In the genomic region with DNA sequence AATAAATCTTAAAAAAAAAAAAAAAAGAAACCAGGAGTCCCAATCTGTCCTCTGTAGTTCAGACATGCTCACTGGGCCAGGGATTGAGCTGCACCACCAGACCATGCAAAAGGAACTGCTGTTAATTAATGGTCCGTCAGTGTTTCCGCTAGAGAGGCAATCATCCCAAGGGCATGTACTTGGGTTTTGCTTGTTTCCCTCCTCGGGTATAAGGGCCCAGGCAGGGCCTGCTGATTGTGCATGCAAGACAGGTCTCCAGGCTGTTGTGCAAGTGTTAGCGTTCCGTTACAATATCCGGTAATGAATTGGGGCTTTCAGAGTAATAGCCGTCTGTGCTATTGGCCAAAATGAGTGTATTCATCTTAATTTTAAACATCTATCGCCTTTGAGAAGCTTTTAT, we compare ENCODE assay signal across 19 mouse cellular contexts.
DNase-seq lines count a peak whose midpoint lies in the region; ATAC-seq and TF ChIP-seq lines count a peak whose summit lies in the region.
"Had no signal": no experiment of that assay in that cellular context is flagged by ENCODE, and none has a peak within 500 bp of the region (broad histone marks: within the 10 kb centered on the region; RNA-seq: fewer than 3 reads in every experiment).

No protein-coding gene starts in this region.

- no peak overlapping the region for H3K4me3 ChIP-seq in heart, embryonic 11.5 days (ENCODE audit: low read depth, low read length)
- H3K4me3 ChIP-seq in hindbrain, postnatal 0 days (ENCODE audit: low read length), result no peak overlapping the region
- no peak overlapping the region for H3K4me3 ChIP-seq in hindbrain, embryonic 16.5 days (ENCODE audit: low read length)
- H3K4me3 ChIP-seq: embryonic facial prominence, embryonic 13.5 days; embryonic facial prominence, embryonic 15.5 days; erythroblast, embryonic 14.5 days; forebrain, embryonic 13.5 days had no signal

- WGBS in heart, embryonic 11.5 days (ENCODE audit: insufficient replicate concordance), result 83% methylated on average over 8 of the region's 8 CpGs
- 52% methylated on average over 8 of the region's 8 CpGs for whole genome bisulfite sequencing in hindbrain, postnatal 0 days
- 48% methylated on average over 8 of the region's 8 CpGs for WGBS in hindbrain, embryonic 16.5 days

- no peak for TF ChIP-seq CTCF in hindbrain, postnatal 0 days (IDR thresholded peaks at IDR 0.05; ENCODE audit: low read depth)
- no peak for TF ChIP-seq CTCF in brain, embryonic 14.5 days (IDR thresholded peaks at IDR 0.05; ENCODE audit: borderline replicate concordance, extremely low read depth, insufficient read depth, insufficient read length)

- no peaks in the 10 kb centered on the region; the same call in 1 of the 2 replicates for H3K9me3 ChIP-seq in heart, embryonic 11.5 days (replicated peaks; ENCODE audit: control insufficient read depth, low read length)
- H3K9me3 ChIP-seq in hindbrain, postnatal 0 days (ENCODE audit: low read length), result no peaks in the 10 kb centered on the region
- H3K9me3 ChIP-seq in hindbrain, embryonic 16.5 days (ENCODE audit: control insufficient read depth, low read length), result no peaks in the 10 kb centered on the region
- H3K9me3 ChIP-seq: embryonic facial prominence, embryonic 15.5 days; forebrain, embryonic 13.5 days had no signal

- no peak overlapping the region for H3K27ac ChIP-seq in heart, embryonic 11.5 days (ENCODE audit: low read depth, low read length)
- H3K27ac ChIP-seq in hindbrain, postnatal 0 days, result no peak overlapping the region
- no peak overlapping the region for H3K27ac ChIP-seq in hindbrain, embryonic 16.5 days (ENCODE audit: low read depth, low read length)
- H3K27ac ChIP-seq: embryonic facial prominence, embryonic 13.5 days; embryonic facial prominence, embryonic 15.5 days; forebrain, embryonic 13.5 days had no signal

- no peak overlapping the region for H3K4me2 ChIP-seq in heart, embryonic 11.5 days
- no peak overlapping the region for H3K4me2 ChIP-seq in hindbrain, postnatal 0 days (ENCODE audit: low read depth, low read length)
- H3K4me2 ChIP-seq in hindbrain, embryonic 16.5 days (ENCODE audit: low read length), result no peak overlapping the region
- H3K4me2 ChIP-seq: embryonic facial prominence, embryonic 13.5 days; embryonic facial prominence, embryonic 15.5 days; forebrain, embryonic 13.5 days had no signal

- no peaks in the 10 kb centered on the region for H3K4me1 ChIP-seq in heart, embryonic 11.5 days (ENCODE audit: control insufficient read depth, insufficient read depth, low read length)
- H3K4me1 ChIP-seq in hindbrain, postnatal 0 days (ENCODE audit: insufficient read depth, low read length), result no peaks in the 10 kb centered on the region
- no peaks in the 10 kb centered on the region for H3K4me1 ChIP-seq in hindbrain, embryonic 16.5 days (ENCODE audit: control insufficient read depth, insufficient read depth, low read depth, low read length)
- H3K4me1 ChIP-seq: embryonic facial prominence, embryonic 13.5 days; embryonic facial prominence, embryonic 15.5 days; forebrain, embryonic 13.5 days had no signal

- TF ChIP-seq POLR2A in brain, embryonic 14.5 days (IDR thresholded peaks at IDR 0.05; ENCODE audit: borderline replicate concordance, extremely low read depth, insufficient read depth, insufficient read length, poor library complexity, severe bottlenecking), result no peak

- no peak overlapping the region for H3K9ac ChIP-seq in heart, embryonic 11.5 days (ENCODE audit: low read depth, low read length)
- no peak overlapping the region for H3K9ac ChIP-seq in hindbrain, postnatal 0 days (replicated peaks; ENCODE audit: low read length)
- no peak overlapping the region for H3K9ac ChIP-seq in hindbrain, embryonic 16.5 days (ENCODE audit: low read depth, low read length)
- H3K9ac ChIP-seq: embryonic facial prominence, embryonic 13.5 days; embryonic facial prominence, embryonic 15.5 days; forebrain, embryonic 13.5 days had no signal

- no peaks in the 10 kb centered on the region for H3K36me3 ChIP-seq in heart, embryonic 11.5 days (ENCODE audit: control insufficient read depth, insufficient read depth, low read length)
- H3K36me3 ChIP-seq in hindbrain, postnatal 0 days (ENCODE audit: insufficient read depth, low read length), result no peaks in the 10 kb centered on the region
- no peaks in the 10 kb centered on the region for H3K36me3 ChIP-seq in hindbrain, embryonic 16.5 days (ENCODE audit: control insufficient read depth, insufficient read depth, low read length)
- H3K36me3 ChIP-seq: embryonic facial prominence, embryonic 13.5 days; embryonic facial prominence, embryonic 15.5 days had no signal

- DNase-seq in heart, adult 11 months, result peak; percentile 41
- DNase-seq in hindbrain, postnatal 0 days (ENCODE audit: low spot score), result peak; percentile 5
- DNase-seq in brain, embryonic 14.5 days (ENCODE audit: low read depth), result peak; percentile 64
- DNase-seq in cerebellum, postnatal 25 days, result no peak
- DNase-seq: adrenal gland, adult 2 months; adrenal gland, postnatal 10 days; adrenal gland, postnatal 25 days; cerebellum, adult 11-12 months; cerebellum, adult 2 months; cerebellum, adult 9-10 months; cerebellum, postnatal 36 days; embryo, embryonic 11 days had no signal

- ATAC-seq in heart, embryonic 11.5 days (replicated peaks; ENCODE audit: insufficient number of reproducible peaks, low FRiP score, low TSS enrichment), result no peak
- no peak for ATAC-seq in hindbrain, postnatal 0 days
- ATAC-seq in hindbrain, embryonic 16.5 days, result no peak
- ATAC-seq: forebrain, embryonic 13.5 days; forebrain, embryonic 16.5 days had no signal

- H3K27me3 ChIP-seq in heart, embryonic 11.5 days (ENCODE audit: control insufficient read depth, insufficient read depth, low read length), result no peaks in the 10 kb centered on the region
- H3K27me3 ChIP-seq in hindbrain, postnatal 0 days (ENCODE audit: insufficient read depth, low read length), result no peaks in the 10 kb centered on the region
- no peaks in the 10 kb centered on the region for H3K27me3 ChIP-seq in hindbrain, embryonic 16.5 days (replicated peaks; ENCODE audit: control insufficient read depth, insufficient read depth, low read length)
- H3K27me3 ChIP-seq: embryonic facial prominence, embryonic 13.5 days; embryonic facial prominence, embryonic 15.5 days had no signal

Comparison
In these comparisons a context has a peak if more than half of its experiments do, and no peak if none do; other contexts are left out.
1. DNase-seq: peak in heart, adult 11 months (single experiment), hindbrain, postnatal 0 days (single experiment) and brain, embryonic 14.5 days (single experiment); none in cerebellum, postnatal 25 days (0 of 2).